Mouse (Mus musculus) spleen, adult 2 months (tissue): ENCODE results near the gene Fntb. TPM values are rescaled to one million over a fixed set of nuclear protein-coding genes. Genes with fewer than 3 reads are reported as not detected.

ENCODE experiments used
- DNase-seq, 2 experiments: peaks; one replicate each; pipeline versions ENCODE4 v3.0.0 to v3.0.0-alpha.2; 2012 to 2021; ENCODE audit warnings: low spot score in 2 of 2, low read depth in 1 of 2
- H3K27ac ChIP-seq: fragments of 200-500 bp; 2 replicates; pipeline ENCODE4 v1.5.1; 2012; ENCODE audit warnings: low read length, inconsistent platforms; ENCODE audit not compliant: insufficient read depth
- H3K27me3 ChIP-seq: fragments of 200-500 bp; 2 replicates; pipeline ENCODE4 v1.6.1; 2012; ENCODE audit warnings: mild to moderate bottlenecking, moderate library complexity, low read length, inconsistent platforms; ENCODE audit not compliant: control insufficient read depth, insufficient read depth
- H3K36me3 ChIP-seq: fragments of 200-500 bp; 2 replicates; pipeline ENCODE4 v1.6.1; 2012; ENCODE audit warnings: mild to moderate bottlenecking, low read length, inconsistent platforms; ENCODE audit not compliant: control insufficient read depth, insufficient read depth
- H3K4me1 ChIP-seq: fragments of 200-500 bp; 2 replicates; pipeline ENCODE4 v1.6.1; 2011; ENCODE audit warnings: inconsistent platforms; ENCODE audit not compliant: control insufficient read depth, insufficient read depth, insufficient read length
- H3K4me3 ChIP-seq: fragments of 200-500 bp; 2 replicates; pipeline ENCODE4 v1.5.1; 2011; ENCODE audit warnings: mild to moderate bottlenecking, inconsistent platforms; ENCODE audit not compliant: insufficient read depth, insufficient read length; ENCODE audit errors: extremely low read depth
- CTCF ChIP-seq: fragments of 200-500 bp; IDR thresholded peaks from 2 replicates; pipeline ENCODE4 v1.5.1; 2011; ENCODE audit warnings: mild to moderate bottlenecking, inconsistent platforms; ENCODE audit not compliant: insufficient read depth, insufficient read length, insufficient replicate concordance; ENCODE audit errors: extremely low read depth
- POLR2A ChIP-seq: fragments of 200-500 bp; IDR thresholded peaks from 2 replicates; pipeline ENCODE4 v1.6.1; 2011; ENCODE audit warnings: low read depth, low read length, inconsistent platforms
- WGBS: fragments of 180-500 bp; shearing (Covaris S2); methylation state at CpG from one replicate; pipeline ENCODE4 v1.1.7; 2018; 5-methylcytosine and 5-hydroxymethylcytosine counted together
- polyA plus RNA-seq: library from polyadenylated mRNA; depleted of rRNA; stranded (reverse); fragments of >200 nt; gene quantifications from 2 replicates; pipeline ENCODE4 v1.2.3, GENCODE M21; 2012

The Fntb gene
- polyA plus RNA-seq, 1 experiment = 18.7 TPM

DNA sequence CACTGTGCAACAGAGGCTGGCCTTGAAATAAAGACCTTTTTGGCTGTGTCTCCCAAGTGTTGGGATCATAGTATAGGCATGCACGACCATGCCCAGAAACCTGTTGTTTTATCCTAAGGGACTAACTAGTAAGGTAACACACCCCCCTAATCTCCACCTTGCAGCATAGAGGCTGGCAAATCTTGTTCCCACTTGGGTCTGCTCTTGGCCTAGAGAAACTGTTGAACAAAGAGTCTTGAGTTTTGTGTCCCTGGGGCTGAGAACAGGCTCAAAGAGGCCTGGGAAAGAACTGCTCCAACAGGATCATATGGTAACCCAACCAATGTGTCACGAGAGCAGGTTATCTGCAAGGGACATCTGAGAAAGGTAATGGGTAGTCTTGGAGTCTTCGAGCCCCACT, 169.0 kb downstream of the Fntb start:
- peaks cover 28% of the 10 kb centered on the region for H3K36me3 ChIP-seq

DNA sequence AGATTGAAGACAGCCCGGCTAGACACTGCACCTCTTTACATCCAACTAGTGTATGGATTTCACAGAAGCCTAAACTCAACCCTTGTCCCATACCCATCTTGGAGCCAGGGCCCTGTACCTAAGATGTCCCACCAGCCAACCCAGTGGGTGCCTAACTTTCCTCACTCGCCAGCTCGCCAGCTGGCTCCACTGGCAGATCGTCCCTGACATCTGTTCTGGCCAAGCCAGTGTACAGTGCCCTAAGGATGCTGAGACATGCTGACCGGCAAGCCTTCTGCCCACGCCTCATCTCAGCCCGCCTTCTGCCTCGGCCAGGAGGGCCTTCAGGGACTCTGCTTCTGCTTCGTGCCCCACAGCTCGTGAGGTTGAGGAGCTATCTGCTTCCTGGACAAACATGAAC, 170.8 kb downstream of the Fntb start:
- WGBS = 93% methylated on average over 10 of the region's 10 CpGs
- Histone ChIP-seq H3K36me3 (peaks cover 40% of the 10 kb centered on the region), H3K27ac (no peak overlapping the region), H3K4me1 (no peaks in the 10 kb centered on the region), H3K4me3 (no peak overlapping the region), H3K27me3 (no peaks in the 10 kb centered on the region)
- no peak for DNase-seq
- TF ChIP-seq CTCF (no peak), POLR2A (no peak)

More for the DNA sequence above, 169.0 kb downstream of the Fntb start:
- 91% methylated on average over 3 of the region's 3 CpGs for WGBS
- Histone ChIP-seq H3K27ac (no peak overlapping the region), H3K4me1 (no peaks in the 10 kb centered on the region), H3K4me3 (no peak overlapping the region), H3K27me3 (no peaks in the 10 kb centered on the region)
- no peak for DNase-seq
- TF ChIP-seq CTCF (no peak), POLR2A (no peak)

DNA sequence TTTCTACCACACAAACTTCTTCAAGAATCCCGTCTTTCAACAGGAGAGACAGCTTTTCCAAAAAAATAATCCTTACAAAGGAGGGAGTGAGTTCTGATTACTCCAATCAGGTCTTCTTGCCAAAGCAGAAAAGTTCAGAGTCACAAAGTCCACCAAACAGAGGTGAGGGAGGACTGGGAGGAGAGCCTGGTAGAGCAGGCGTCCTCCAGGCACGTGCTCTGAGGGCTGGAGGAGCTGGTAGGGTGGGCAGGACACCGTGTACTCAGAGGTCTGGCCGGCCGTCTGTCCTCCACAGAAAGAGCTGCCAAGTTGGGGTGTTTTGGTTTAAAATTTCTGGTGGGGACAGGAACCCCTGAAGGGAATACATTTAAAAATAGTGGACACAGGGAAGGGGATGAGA, 172.6 kb downstream of the Fntb start:
- TF ChIP-seq CTCF (no peak), POLR2A (no peak)
- DNase-seq = no peak
- WGBS = 97% methylated on average over 6 of the region's 6 CpGs

DNA sequence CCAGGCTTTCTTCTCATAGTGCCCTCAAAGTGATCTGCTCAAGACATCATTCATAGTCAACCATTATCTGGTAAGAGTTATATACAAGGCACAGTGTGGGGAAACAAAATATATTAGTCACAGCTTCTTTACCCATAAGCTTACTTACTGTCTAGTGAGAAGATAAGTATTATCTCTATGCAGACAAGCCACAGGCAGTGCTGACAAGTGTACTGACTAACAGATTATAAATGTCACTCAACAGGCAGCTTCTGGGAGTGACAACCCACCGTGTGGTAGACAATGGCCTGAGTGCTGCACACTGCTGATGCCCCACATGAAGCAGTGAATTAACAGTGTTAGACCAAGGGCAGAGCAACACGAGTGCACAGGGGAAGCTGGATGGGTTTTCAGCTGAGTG, 176.1 kb downstream of the Fntb start:
- Histone ChIP-seq H3K4me3 (no peak overlapping the region), H3K27me3 (no peaks in the 10 kb centered on the region), H3K4me1 (no peaks in the 10 kb centered on the region; the same call in 1 of the 2 replicates), H3K27ac (no peak overlapping the region), H3K36me3 (peaks cover 55% of the 10 kb centered on the region)
- TF ChIP-seq CTCF = no peak
- TF ChIP-seq POLR2A = no peak
- 81% methylated on average over 2 of the region's 2 CpGs for WGBS
- no peak for DNase-seq

More for the DNA sequence above, 172.6 kb downstream of the Fntb start:
- Histone ChIP-seq H3K27ac (no peak overlapping the region), H3K36me3 (peaks cover 50% of the 10 kb centered on the region), H3K27me3 (no peaks in the 10 kb centered on the region), H3K4me3 (no peak overlapping the region), H3K4me1 (no peaks in the 10 kb centered on the region)

DNA sequence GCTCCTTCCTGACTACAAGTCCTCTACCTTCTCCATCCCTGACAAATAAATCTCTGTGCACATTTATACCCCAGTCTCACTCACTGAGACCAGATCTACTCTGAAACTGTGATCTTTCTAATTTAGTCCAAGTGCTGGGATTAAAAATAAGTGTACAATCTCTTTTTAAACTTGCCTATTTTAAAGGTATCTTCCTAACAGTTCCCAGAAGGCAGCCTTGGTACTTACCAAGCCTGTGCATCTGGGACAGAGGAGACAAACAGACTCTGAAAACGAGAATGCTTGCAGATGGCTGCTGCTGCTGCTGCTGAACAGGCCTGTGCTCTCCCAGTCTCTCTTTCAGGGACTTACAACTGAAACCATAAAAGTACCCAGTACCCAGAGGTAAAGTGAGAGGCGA, 177.1 kb downstream of the Fntb start:
- TF ChIP-seq CTCF (no peak), POLR2A (no peak)
- H3K4me3 ChIP-seq = no peak overlapping the region
- no peak overlapping the region for H3K27ac ChIP-seq
- DNase-seq = no peak
- no peaks in the 10 kb centered on the region; the same call in 1 of the 2 replicates for H3K4me1 ChIP-seq
- no peaks in the 10 kb centered on the region for H3K27me3 ChIP-seq
- H3K36me3 ChIP-seq = peaks cover 54% of the 10 kb centered on the region
- WGBS = 79% methylated on average over 2 of the region's 2 CpGs

DNA sequence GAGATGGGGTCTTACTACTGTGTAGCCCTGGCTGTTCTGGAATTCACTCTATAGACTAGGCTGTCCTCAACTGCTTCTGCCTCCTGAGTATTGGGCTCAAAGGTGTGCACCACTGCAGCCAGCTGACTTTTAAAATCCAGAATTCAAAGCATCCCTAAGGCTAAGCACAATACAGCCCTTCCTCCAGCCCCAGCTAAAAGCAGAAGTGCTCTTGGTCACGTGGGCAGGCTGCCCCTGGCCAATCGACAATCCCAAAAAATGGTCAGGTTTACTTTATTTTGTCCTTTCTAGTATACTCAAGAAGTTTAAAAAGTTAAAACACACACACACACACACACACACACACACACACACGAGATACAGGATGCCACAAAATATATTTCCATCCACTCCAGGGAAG, 177.7 kb downstream of the Fntb start:
- no peaks in the 10 kb centered on the region for H3K27me3 ChIP-seq
- no peak overlapping the region for H3K4me3 ChIP-seq
- H3K4me1 ChIP-seq = no peaks in the 10 kb centered on the region; the same call in 1 of the 2 replicates
- DNase-seq = no peak
- H3K36me3 ChIP-seq = peaks cover 53% of the 10 kb centered on the region
- 34% methylated on average over 3 of the region's 3 CpGs for WGBS
- TF ChIP-seq CTCF (no peak), POLR2A (no peak)
- H3K27ac ChIP-seq = no peak overlapping the region

DNA sequence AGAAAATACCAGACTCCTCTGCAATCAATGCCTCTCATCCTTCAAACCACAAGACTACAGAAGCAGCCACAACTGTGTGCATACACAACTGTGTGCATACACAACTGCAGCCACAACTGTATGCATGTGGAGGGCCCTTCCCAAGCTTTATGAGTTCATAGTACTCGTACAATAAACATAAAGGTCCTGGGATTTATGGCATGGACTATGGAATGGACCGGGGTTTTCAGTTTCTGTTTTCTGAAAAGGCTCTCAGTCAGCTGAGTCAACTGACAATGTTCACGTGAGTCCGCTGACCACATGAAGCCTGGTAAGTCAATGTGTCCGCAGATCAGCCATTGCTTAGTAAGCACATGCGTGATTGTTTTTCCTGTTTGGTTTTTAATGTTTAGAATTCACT, 178.1 kb downstream of the Fntb start:
- Histone ChIP-seq H3K4me1 (no peaks in the 10 kb centered on the region; the same call in 1 of the 2 replicates), H3K36me3 (peaks cover 52% of the 10 kb centered on the region), H3K27ac (no peak overlapping the region), H3K4me3 (no peak overlapping the region), H3K27me3 (no peaks in the 10 kb centered on the region)
- WGBS = 89% methylated on average over 6 of the region's 6 CpGs
- TF ChIP-seq POLR2A (no peak), CTCF (no peak)
- DNase-seq = no peak
